Mouse (Mus musculus): ENCODE results near the gene Irak1. TPM values are rescaled to one million over a fixed set of nuclear protein-coding genes. Genes with fewer than 3 reads are reported as not detected.

Irak1 gene
- polyA plus RNA-seq, 1 experiment: 33.9 TPM

GRCm38 (mm10) chrX:73964363-73964762, 59.4 kb downstream of the Irak1 start:
- TF ChIP-seq MAX (IDR thresholded peaks at IDR 0.05): no peak
- TF ChIP-seq MYOG (IDR thresholded peaks at IDR 0.05; ENCODE audit: control insufficient read depth, extremely low read depth, insufficient read length): no peak
- TF ChIP-seq FOSL1 (IDR thresholded peaks at IDR 0.05; ENCODE audit: insufficient read depth, low read length, poor library complexity, severe bottlenecking): no peak
- TF ChIP-seq CEBPB (IDR thresholded peaks at IDR 0.05; ENCODE audit: low read depth): no peak
- TF ChIP-seq USF1 (IDR thresholded peaks at IDR 0.05; ENCODE audit: low read depth): no peak
- TF ChIP-seq MYOD1 (IDR thresholded peaks at IDR 0.05; ENCODE audit: control insufficient read depth, insufficient read length, low read depth): no peak
- no peak for TF ChIP-seq CTCF (IDR thresholded peaks at IDR 0.05; ENCODE audit: control insufficient read depth, insufficient read depth, insufficient read length)
- peaks cover 44% of the 10 kb centered on the region for H3K36me3 ChIP-seq (ENCODE audit: control insufficient read depth, insufficient read depth)
- peak overlapping the region; percentile 61 for H3K4me3 ChIP-seq (ENCODE audit: insufficient read depth, poor library complexity, severe bottlenecking)
- peak overlapping the region; percentile 63 for H3ac ChIP-seq (ENCODE audit: control insufficient read depth, insufficient read length, low read depth)
- H3K27me3 ChIP-seq (ENCODE audit: control insufficient read depth, insufficient read depth, insufficient read length): no peaks in the 10 kb centered on the region
- peaks cover 72% of the 10 kb centered on the region for H3K79me2 ChIP-seq (ENCODE audit: control insufficient read depth, insufficient read depth)
- H3K79me3 ChIP-seq (ENCODE audit: low read depth): peaks cover 61% of the 10 kb centered on the region

Small RNA genes lying within 50 kb of the gene (microRNA-seq; reads per million reads assigned to microRNA genes)
- 2.4 reads per million, percentile 41 among the genes with 10 or more reads in this experiment for gene Mir5132 (ENCODE audit: borderline microRNAs expressed)
- 0.20 reads per million for gene Mir718 (ENCODE audit: borderline microRNAs expressed)

Other genes with a start within 250 kb of the Irak1 start
- gene Srpk3, start 249.5 kb downstream of the Irak1 start, polyA plus RNA-seq (2012; fragmentation: generic; extraction: Trizol): 0.09 TPM
- 141 TPM for gene Idh3g, start 237.0 kb downstream of the Irak1 start, polyA plus RNA-seq (2012; fragmentation: generic; extraction: Trizol)
- gene Ssr4, start 236.9 kb downstream of the Irak1 start, polyA plus RNA-seq (2012; fragmentation: generic; extraction: Trizol): 260 TPM
- 0.18 TPM for gene Pdzd4, start 198.9 kb downstream of the Irak1 start, polyA plus RNA-seq (2012; fragmentation: generic; extraction: Trizol)
- 0.02 TPM for gene Avpr2, start 131.8 kb downstream of the Irak1 start, polyA plus RNA-seq (2012; fragmentation: generic; extraction: Trizol)
- gene L1cam, start 127.8 kb downstream of the Irak1 start, polyA plus RNA-seq (2012; fragmentation: generic; extraction: Trizol): 0.55 TPM
- gene Arhgap4, start 102.0 kb downstream of the Irak1 start, polyA plus RNA-seq (2012; fragmentation: generic; extraction: Trizol): 0.23 TPM
- 165 TPM for gene Naa10, start 102.0 kb downstream of the Irak1 start, polyA plus RNA-seq (2012; fragmentation: generic; extraction: Trizol)
- gene Renbp, start 93.1 kb downstream of the Irak1 start, polyA plus RNA-seq (2012; fragmentation: generic; extraction: Trizol): 73.2 TPM
- 58.7 TPM for gene Hcfc1, start 57.6 kb downstream of the Irak1 start, polyA plus RNA-seq (2012; fragmentation: generic; extraction: Trizol)
- 0.07 TPM for gene Opn1mw, start 103.5 kb upstream of the Irak1 start, polyA plus RNA-seq (2012; fragmentation: generic; extraction: Trizol)
- 7.0 TPM for gene Mecp2, start 111.4 kb upstream of the Irak1 start, polyA plus RNA-seq (2012; fragmentation: generic; extraction: Trizol)
- not detected for gene Tex28, start 143.9 kb upstream of the Irak1 start, polyA plus RNA-seq (2012; fragmentation: generic; extraction: Trizol)
- 0.01 TPM for gene Tktl1, start 153.3 kb upstream of the Irak1 start, polyA plus RNA-seq (2012; fragmentation: generic; extraction: Trizol)
- gene Flna, start 225.9 kb upstream of the Irak1 start, polyA plus RNA-seq (2012; fragmentation: generic; extraction: Trizol): 1,024 TPM
- 172 TPM for gene Emd, start 230.8 kb upstream of the Irak1 start, polyA plus RNA-seq (2012; fragmentation: generic; extraction: Trizol)
- gene Rpl10, start 246.9 kb upstream of the Irak1 start, polyA plus RNA-seq (2012; fragmentation: generic; extraction: Trizol): 3,196 TPM